Mouse (Mus musculus) heart, adult 2 months (tissue): ENCODE measurements at regions not wholly inside any gene's neighbourhood (a gene's known extent, or its start where the extent isn't known, plus 50 kb on each side); places are given as distances from the start of the nearest gene placed in this dataset.
A peak's percentile ranks its signal among the peaks of the same experiment; 100 is the strongest.

Experiments used
- DNase-seq, 2 experiments: peaks; one replicate each; pipeline ENCODE4 v3.0.0; 2021
- H3K27ac ChIP-seq: fragments of 200-600 bp; 2 replicates; pipeline ENCODE4 v1.8.1; 2022
- H3K27me3 ChIP-seq: fragments of 200-500 bp; 2 replicates; pipeline ENCODE4 v1.6.1; 2012; ENCODE audit warnings: mild to moderate bottlenecking, low read length, inconsistent platforms, mixed read lengths; ENCODE audit not compliant: control insufficient read depth, insufficient read depth
- H3K36me3 ChIP-seq: fragments of 200-500 bp; 2 replicates; pipeline ENCODE4 v1.6.1; 2012; ENCODE audit warnings: low read length, inconsistent platforms; ENCODE audit not compliant: control insufficient read depth, insufficient read depth
- H3K4me1 ChIP-seq: fragments of 200-500 bp; 2 replicates; pipeline ENCODE4 v1.6.1; 2011; ENCODE audit warnings: low read length; ENCODE audit not compliant: control insufficient read depth, insufficient read depth
- H3K4me3 ChIP-seq: fragments of 200-600 bp; 2 replicates; pipeline ENCODE4 v1.8.1; 2022
- H3K79me2 ChIP-seq: fragments of 200-500 bp; replicated peaks from 2 replicates; pipeline ENCODE4 v1.6.1; 2012; ENCODE audit warnings: mild to moderate bottlenecking, inconsistent platforms, low read length, moderate library complexity, mixed read lengths; ENCODE audit not compliant: control insufficient read depth, insufficient read depth
- H3K9ac ChIP-seq: fragments of 200-500 bp; 2 replicates; pipeline ENCODE4 v1.6.1; 2012; ENCODE audit warnings: low read depth, mild to moderate bottlenecking, control low read depth, inconsistent platforms, low read length, mixed read lengths
- CTCF ChIP-seq: fragments of 200-600 bp; IDR thresholded peaks from 2 replicates; pipeline ENCODE4 v1.8.1; 2022; ENCODE audit warnings: antibody characterized with exemption, mild to moderate bottlenecking, moderate library complexity
- EP300 ChIP-seq: fragments of 200-500 bp; IDR thresholded peaks from 2 replicates; pipeline ENCODE4 v1.6.1; 2011; ENCODE audit warnings: low read depth, low read length, control low read depth; ENCODE audit not compliant: insufficient read depth
- POLR2A ChIP-seq: fragments of 200-500 bp; IDR thresholded peaks from 2 replicates; pipeline ENCODE4 v1.6.1; 2011; ENCODE audit warnings: mild to moderate bottlenecking, low read depth, low read length, control low read depth; ENCODE audit not compliant: insufficient read depth
- WGBS: fragments of 180-500 bp; shearing (Covaris S2); methylation state at CpG from one replicate; pipeline ENCODE4 v1.1.7; 2018; 5-methylcytosine and 5-hydroxymethylcytosine counted together
- intact Hi-C: fragments of 180-260 bp; cut with DNase I; formaldehyde crosslinking; loops from one replicate; pipeline ENCODE4 v1.15.1; 2025

DNA sequence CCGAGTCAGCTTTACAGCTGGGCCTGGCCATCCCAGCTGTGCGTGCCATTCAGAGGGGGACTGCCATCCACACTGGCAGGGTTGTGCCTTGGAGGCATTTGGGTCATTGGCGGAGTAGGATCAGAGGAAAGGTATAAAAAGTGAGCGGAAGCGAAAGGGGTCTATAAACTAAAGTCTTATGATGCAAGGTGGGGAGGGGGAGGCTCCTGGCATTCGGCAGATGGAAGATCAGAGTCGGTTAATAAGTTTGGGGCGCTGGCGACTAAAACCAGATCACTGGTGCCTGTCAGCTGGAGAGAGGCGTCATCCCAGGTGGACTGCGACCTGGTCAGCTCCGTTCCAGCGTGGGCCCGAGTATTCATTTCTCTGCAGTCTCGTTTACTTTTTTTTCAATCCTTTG is 70.7 kb upstream of the Zfhx3 start:
- intact Hi-C loops = no loop called here
- Histone ChIP-seq H3K9ac (no peak overlapping the region), H3K4me1 (no peaks in the 10 kb centered on the region), H3K79me2 (no peaks in the 10 kb centered on the region), H3K4me3 (no peak overlapping the region), H3K27me3 (no peaks in the 10 kb centered on the region), H3K27ac (no peak overlapping the region), H3K36me3 (no peaks in the 10 kb centered on the region)
- no peak for TF ChIP-seq EP300
- TF ChIP-seq POLR2A = no peak
- no peak for TF ChIP-seq CTCF
- no peak for DNase-seq
- 66% methylated on average over 15 of the region's 15 CpGs for WGBS

DNA sequence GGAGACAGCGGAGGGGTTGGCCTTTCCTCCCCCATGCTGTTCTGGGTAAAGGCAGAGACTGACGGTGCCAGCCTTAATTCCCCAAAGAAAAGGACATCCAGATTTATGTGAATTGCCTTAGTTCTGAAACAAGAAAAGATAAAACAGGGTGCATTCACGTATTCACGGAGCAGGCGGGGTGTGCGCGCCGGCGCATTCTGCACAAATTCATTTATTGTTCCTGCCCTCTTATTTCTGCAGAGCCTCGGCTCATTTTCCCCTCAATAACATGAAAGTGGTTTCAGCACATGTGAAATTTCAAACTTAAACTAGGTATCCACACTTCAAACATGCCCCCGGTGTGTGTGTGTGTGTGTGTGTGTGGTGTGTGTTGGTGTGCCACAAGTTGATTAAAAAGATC is 70.3 kb upstream of the Zfhx3 start:
- TF ChIP-seq EP300 = no peak
- TF ChIP-seq CTCF = no peak
- TF ChIP-seq POLR2A = no peak
- Histone ChIP-seq H3K27ac (no peak overlapping the region), H3K9ac (no peak overlapping the region), H3K4me3 (no peak overlapping the region), H3K79me2 (no peaks in the 10 kb centered on the region), H3K36me3 (no peaks in the 10 kb centered on the region), H3K27me3 (no peaks in the 10 kb centered on the region), H3K4me1 (no peaks in the 10 kb centered on the region)
- WGBS = 79% methylated on average over 11 of the region's 11 CpGs
- no peak for DNase-seq
- intact Hi-C loops = no loop called here

DNA sequence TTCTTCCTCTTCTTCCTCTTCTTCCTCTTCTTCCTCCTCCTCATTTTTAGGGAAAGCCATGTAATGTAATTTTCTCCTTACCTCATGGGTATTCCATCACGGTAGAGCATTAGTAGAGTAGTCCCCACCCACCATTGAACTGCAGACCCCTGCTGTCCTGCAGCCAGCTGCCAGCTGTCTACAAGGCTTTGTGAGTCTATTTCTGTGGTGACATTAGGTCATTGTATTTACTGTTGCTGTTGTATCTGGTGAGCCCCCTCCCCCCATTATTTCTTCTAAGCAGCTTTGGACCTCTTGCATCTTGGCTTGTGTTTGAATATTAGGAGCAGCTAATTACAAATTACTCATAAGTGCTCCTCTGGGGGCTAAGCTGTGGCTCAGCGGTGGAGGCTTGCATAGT is 66.0 kb upstream of the Zfhx3 start:
- Histone ChIP-seq H3K4me3 (no peak overlapping the region), H3K79me2 (no peaks in the 10 kb centered on the region), H3K27me3 (no peaks in the 10 kb centered on the region), H3K9ac (no peak overlapping the region), H3K4me1 (no peaks in the 10 kb centered on the region), H3K27ac (no peak overlapping the region), H3K36me3 (no peaks in the 10 kb centered on the region)
- DNase-seq = no peak
- intact Hi-C loops = no loop called here
- WGBS = 74% methylated on average over 2 of the region's 2 CpGs
- no peak for TF ChIP-seq CTCF
- TF ChIP-seq POLR2A = no peak
- no peak for TF ChIP-seq EP300

DNA sequence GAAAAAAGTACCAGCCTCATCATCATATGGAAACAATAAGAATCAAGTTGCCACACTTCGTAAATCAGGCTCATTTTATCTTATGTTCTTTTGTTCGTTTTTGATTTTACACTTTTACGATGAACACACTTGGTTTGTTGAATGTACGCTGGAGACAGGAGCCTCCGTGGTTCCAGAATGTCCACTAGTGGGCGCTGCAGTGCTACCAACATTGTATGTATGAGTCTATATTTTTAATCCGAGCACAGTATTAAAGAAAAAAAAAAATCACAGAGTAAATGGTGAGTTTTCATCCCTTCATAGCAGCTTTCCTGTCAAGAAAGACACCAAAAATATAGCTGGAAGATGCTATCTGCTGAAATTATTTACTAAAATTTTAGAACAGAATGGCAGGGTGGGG is 60.6 kb upstream of the Zfhx3 start:
- TF ChIP-seq CTCF (peak; percentile 85), EP300 (no peak)
- intact Hi-C loops = loop anchor here (2.0 to 5.0 kb wide), 2 partner anchors 1029 to 1305 kb away; no protein-coding TSS in a partner anchor

DNA sequence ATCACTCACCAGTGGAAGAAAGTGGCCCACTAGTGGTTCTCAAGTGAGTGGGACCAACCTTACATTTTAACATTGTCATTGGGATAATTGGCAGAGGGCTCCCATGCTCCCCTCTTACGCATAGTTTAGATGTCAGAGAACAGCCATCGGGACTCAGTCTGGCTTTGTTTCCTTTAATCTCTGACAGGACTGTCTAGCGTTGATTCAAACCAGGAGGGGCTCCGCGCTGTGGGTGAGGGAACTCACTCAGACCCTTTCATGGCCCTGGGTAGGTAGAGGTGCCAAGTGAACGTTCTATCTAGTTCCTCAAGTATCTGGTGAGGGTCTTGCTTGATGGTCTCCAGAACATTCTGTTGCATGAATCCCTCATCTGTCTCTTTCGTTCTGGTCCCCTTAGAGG is 56.9 kb upstream of the Zfhx3 start:
- H3K27ac ChIP-seq = no peak overlapping the region
- no peak for DNase-seq
- H3K4me3 ChIP-seq = no peak overlapping the region
- no peak for TF ChIP-seq CTCF
- TF ChIP-seq POLR2A = no peak
- TF ChIP-seq EP300 = no peak
- no peak overlapping the region for H3K9ac ChIP-seq
- intact Hi-C loops = no loop called here
- no peaks in the 10 kb centered on the region for H3K4me1 ChIP-seq
- no peaks in the 10 kb centered on the region for H3K36me3 ChIP-seq
- 27% methylated on average over 7 of the region's 7 CpGs for WGBS
- H3K27me3 ChIP-seq = peaks cover 4% of the 10 kb centered on the region; the same call in 1 of the 2 replicates
- H3K79me2 ChIP-seq = no peaks in the 10 kb centered on the region

More for the DNA sequence above, 60.6 kb upstream of the Zfhx3 start:
- Histone ChIP-seq H3K79me2 (no peaks in the 10 kb centered on the region), H3K4me3 (no peak overlapping the region), H3K9ac (no peak overlapping the region), H3K27ac (no peak overlapping the region), H3K27me3 (peaks cover 4% of the 10 kb centered on the region; the same call in 1 of the 2 replicates), H3K36me3 (no peaks in the 10 kb centered on the region), H3K4me1 (no peaks in the 10 kb centered on the region)
- 18% methylated on average over 7 of the region's 7 CpGs for WGBS
- peak; percentile 7 to 25 for DNase-seq

DNA sequence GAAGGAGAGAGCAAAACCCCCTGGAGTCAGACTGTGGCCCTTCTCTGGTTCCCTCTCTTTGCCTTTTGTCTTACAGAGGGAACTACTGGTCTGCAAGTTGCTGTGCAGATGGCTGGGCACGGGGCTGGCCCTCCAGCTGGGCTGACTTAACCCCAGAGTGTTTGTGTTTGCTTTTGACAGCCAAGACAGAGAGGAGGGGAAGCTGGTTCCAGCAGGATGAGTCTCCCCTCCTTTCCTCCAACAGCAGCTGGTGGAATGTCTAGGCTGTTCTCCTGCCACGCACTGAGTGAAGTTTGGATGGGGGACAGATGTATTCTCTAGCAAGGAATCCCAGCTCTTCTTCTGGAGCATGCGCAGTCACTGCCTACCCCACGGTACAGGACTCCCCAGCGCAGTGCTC is 56.5 kb upstream of the Zfhx3 start:
- Histone ChIP-seq H3K36me3 (no peaks in the 10 kb centered on the region), H3K9ac (no peak overlapping the region), H3K4me3 (no peak overlapping the region), H3K27ac (no peak overlapping the region), H3K4me1 (no peaks in the 10 kb centered on the region), H3K79me2 (no peaks in the 10 kb centered on the region), H3K27me3 (peaks cover 4% of the 10 kb centered on the region; the same call in 1 of the 2 replicates)
- 55% methylated on average over 5 of the region's 5 CpGs for WGBS
- intact Hi-C loops = no loop called here
- no peak for DNase-seq
- TF ChIP-seq CTCF = no peak
- no peak for TF ChIP-seq EP300
- TF ChIP-seq POLR2A = no peak
